Mouse (Mus musculus): ENCODE measurements around the gene Irak3.

GRCm38 (mm10) chr10:120097564-120097963 lies 104.4 kb downstream of the Irak3 start:
- no peak for TF ChIP-seq CTCF (IDR thresholded peaks at IDR 0.05; ENCODE audit: low read depth)
- TF ChIP-seq EP300 (IDR thresholded peaks at IDR 0.05; ENCODE audit: low read depth): no peak
